Mouse (Mus musculus): ENCODE data around the gene Tmsb4x.

Tmsb4x gene

GRCm38 (mm10) chrX:167205813-167206520 is 3.1 kb downstream of the Tmsb4x start:
- ChIA-PET POLR2A (interaction anchor here in 1 of 4 experiments (0.6 to 0.7 kb wide), 2 partner anchors 19 to 587 kb away, joined by 3 read pairs; no protein-coding TSS in a partner anchor), CTCF (no interaction called here)

- POLR2A ChIA-PET = interaction anchor here in 1 of 4 experiments (1.4 kb wide), 1 partner anchor 8 kb away, joined by 3 read pairs; the partner anchor contains the start of gene Tmsb4x
- CTCF ChIA-PET = no interaction called here
Measured at GRCm38 (mm10) chrX:167201365-167201764, 7.8 kb downstream of the Tmsb4x start.

GRCm38 (mm10) chrX:167195228-167195649 is 13.9 kb downstream of the Tmsb4x start:
- POLR2A ChIA-PET = interaction anchor here in 1 of 4 experiments (2.2 kb wide), 1 partner anchor 12 kb away, joined by 6 read pairs; no protein-coding TSS in a partner anchor
- CTCF ChIA-PET = no interaction called here

- ChIA-PET POLR2A (no interaction called here), CTCF (no interaction called here)
Measured at GRCm38 (mm10) chrX:167186306-167186705, 22.8 kb downstream of the Tmsb4x start.

- ChIA-PET POLR2A (no interaction called here), CTCF (interaction anchor here in 1 of 4 experiments (0.7 kb wide), 1 partner anchor 20 kb away, joined by 3 read pairs; no protein-coding TSS in a partner anchor)
Measured at GRCm38 (mm10) chrX:167183535-167183934, 25.6 kb downstream of the Tmsb4x start.

GRCm38 (mm10) chrX:167182411-167182810 is 26.7 kb downstream of the Tmsb4x start:
- CTCF ChIA-PET = interaction anchor here in 1 of 4 experiments (0.6 kb wide), 1 partner anchor 278 kb away, joined by 6 read pairs; no protein-coding TSS in a partner anchor

GRCm38 (mm10) chrX:167179961-167180642 is 29.0 kb downstream of the Tmsb4x start:
- ChIA-PET CTCF (no interaction called here), POLR2A (no interaction called here)

More at GRCm38 (mm10) chrX:167182411-167182810, 26.7 kb downstream of the Tmsb4x start:
- POLR2A ChIA-PET = no interaction called here

- POLR2A ChIA-PET = no interaction called here
- CTCF ChIA-PET = no interaction called here
Measured at GRCm38 (mm10) chrX:167179549-167179948, 29.6 kb downstream of the Tmsb4x start.

GRCm38 (mm10) chrX:167175319-167175718 is 33.8 kb downstream of the Tmsb4x start:
- CTCF ChIA-PET = no interaction called here
- POLR2A ChIA-PET = no interaction called here

GRCm38 (mm10) chrX:167174311-167174710 is 34.8 kb downstream of the Tmsb4x start:
- CTCF ChIA-PET = no interaction called here
- POLR2A ChIA-PET = no interaction called here

GRCm38 (mm10) chrX:167172256-167172655 is 36.9 kb downstream of the Tmsb4x start:
- POLR2A ChIA-PET = no interaction called here

GRCm38 (mm10) chrX:167171281-167171680 is 37.8 kb downstream of the Tmsb4x start:
- POLR2A ChIA-PET = no interaction called here
- CTCF ChIA-PET = no interaction called here

More at GRCm38 (mm10) chrX:167172256-167172655, 36.9 kb downstream of the Tmsb4x start:
- CTCF ChIA-PET = no interaction called here

GRCm38 (mm10) chrX:167167282-167167681 is 41.8 kb downstream of the Tmsb4x start:
- ChIA-PET CTCF (no interaction called here), POLR2A (no interaction called here)

- ChIA-PET CTCF (interaction anchor here in 1 of 4 experiments (0.9 kb wide), 1 partner anchor 611 kb away, joined by 3 read pairs; no protein-coding TSS in a partner anchor), POLR2A (interaction anchor here in 2 of 4 experiments (0.6 to 0.7 kb wide), 2 partner anchors 46 to 66 kb away, joined by 3 to 4 read pairs; no protein-coding TSS in a partner anchor)
Measured at GRCm38 (mm10) chrX:167166051-167166450, 43.1 kb downstream of the Tmsb4x start.

- ChIA-PET POLR2A (no interaction called here), CTCF (no interaction called here)
Measured at GRCm38 (mm10) chrX:167157691-167158090, 51.4 kb downstream of the Tmsb4x start.
